Mouse (Mus musculus) bone marrow macrophage, adult 2 months (primary cell): Measurements from ENCODE around the gene A730049H05Rik.

Experiments used
- CTCF ChIP-seq: IDR thresholded peaks from 2 replicates; pipeline ENCODE4 v1.5.1; 2012; ENCODE audit warnings: low read depth, mild to moderate bottlenecking, low read length, moderate library complexity
- POLR2A ChIP-seq: IDR thresholded peaks from 2 replicates; pipeline ENCODE4 v1.6.1; 2012; ENCODE audit warnings: mild to moderate bottlenecking, low read depth, low read length, borderline replicate concordance

DNA sequence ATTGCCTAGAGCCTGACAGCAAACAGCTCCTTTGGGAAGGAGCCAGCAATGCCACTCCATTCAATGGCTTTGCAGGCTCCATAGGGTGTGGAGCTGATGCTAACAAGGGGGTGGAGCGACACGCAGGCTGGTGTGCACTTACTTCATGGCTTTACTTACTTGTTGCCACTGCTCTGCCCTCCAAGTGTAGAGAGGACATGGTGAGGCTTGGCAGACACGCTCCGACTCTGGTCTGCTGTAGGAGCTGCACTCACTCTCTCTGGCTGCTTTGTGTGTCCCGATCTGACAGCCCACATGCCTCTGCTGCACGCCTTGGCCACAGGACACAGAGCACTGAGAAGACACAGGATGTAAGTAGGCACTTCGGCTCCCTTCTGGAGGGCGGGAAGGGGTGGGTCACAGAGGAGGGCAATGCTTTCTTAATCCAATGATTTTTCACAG lies at the start of gene A730049H05Rik:
- TF ChIP-seq POLR2A (no peak), CTCF (no peak)
